Mouse (Mus musculus) heart, embryonic 15.5 days (tissue): Measurements from ENCODE around the gene Ube2e2. TPM values are rescaled to one million over a fixed set of nuclear protein-coding genes. Genes with fewer than 3 reads are reported as not detected.

Experiments used
- ATAC-seq: fragments of 200-750 bp; cut with Nextera tagmentation; replicated peaks from 2 replicates; pipeline ENCODE4 v1.8.0; 2017; ENCODE audit warnings: low read depth, moderate TSS enrichment; ENCODE audit not compliant: insufficient number of reproducible peaks, insufficient read depth, low FRiP score
- H3K27ac ChIP-seq: fragments of 300-500 bp; sonication (generic); 2 replicates; pipeline ENCODE4 v1.5.1; 2015; ENCODE audit warnings: mild to moderate bottlenecking, inconsistent platforms
- H3K27me3 ChIP-seq: fragments of 300-500 bp; sonication (generic); 2 replicates; pipeline ENCODE4 v1.6.1; 2015; ENCODE audit warnings: inconsistent platforms
- H3K36me3 ChIP-seq: fragments of 300-500 bp; sonication (generic); 2 replicates; pipeline ENCODE4 v1.6.1; 2015; ENCODE audit warnings: mild to moderate bottlenecking, inconsistent platforms
- H3K4me1 ChIP-seq: fragments of 300-500 bp; sonication (generic); replicated peaks from 2 replicates; pipeline ENCODE4 v1.6.1; 2015; ENCODE audit warnings: inconsistent platforms
- H3K4me2 ChIP-seq: fragments of 300-500 bp; sonication (generic); 2 replicates; pipeline ENCODE4 v1.6.1; 2015; ENCODE audit warnings: inconsistent platforms, mild to moderate bottlenecking, moderate library complexity
- H3K4me3 ChIP-seq: fragments of 300-500 bp; sonication (generic); 2 replicates; pipeline ENCODE4 v1.5.1; 2015; ENCODE audit warnings: mild to moderate bottlenecking, inconsistent platforms
- H3K9ac ChIP-seq: fragments of 300-500 bp; sonication (generic); 2 replicates; pipeline ENCODE4 v1.6.1; 2015; ENCODE audit warnings: mild to moderate bottlenecking, inconsistent platforms
- H3K9me3 ChIP-seq: fragments of 300-500 bp; sonication (generic); replicated peaks from 2 replicates; pipeline ENCODE4 v1.6.1; 2016; ENCODE audit warnings: inconsistent platforms
- WGBS: fragments of 180-500 bp; shearing (Covaris S2); methylation state at CpG from one replicate; pipeline ENCODE4 v1.1.7; 2015; ENCODE audit warnings: mixed read lengths; 5-methylcytosine and 5-hydroxymethylcytosine counted together
- polyA plus RNA-seq: library from polyadenylated mRNA; unstranded; fragments of >200 nt; fragmentation: Nextera tagmentation; extraction: Ambion mirVana; gene quantifications from 2 replicates; pipeline ENCODE4 v1.2.1, GENCODE M21; 2015

Gene Ube2e2
- polyA plus RNA-seq, 1 experiment from 2014 or later = 40.8 TPM

GRCm38 (mm10) chr14:18665267-18666024 is 228.6 kb downstream of the Ube2e2 start:
- Histone ChIP-seq H3K4me3 (no peak overlapping the region), H3K36me3 (no peaks in the 10 kb centered on the region), H3K9me3 (0 out of 2 replicates have a peak, but pooled peaks cover 5% of the 10 kb centered on the region), H3K27me3 (no peaks in the 10 kb centered on the region), H3K9ac (no peak overlapping the region), H3K4me2 (no peak overlapping the region), H3K27ac (no peak overlapping the region), H3K4me1 (peaks cover 3% of the 10 kb centered on the region)
- WGBS = 67% methylated on average over 1 of the region's 1 CpGs
- no peak for ATAC-seq

GRCm38 (mm10) chr14:18663666-18664065 is 230.4 kb downstream of the Ube2e2 start:
- no peaks in the 10 kb centered on the region for H3K27me3 ChIP-seq
- 74% methylated on average over 2 of the region's 2 CpGs for WGBS
- H3K9me3 ChIP-seq = 0 out of 2 replicates have a peak, but pooled peaks cover 5% of the 10 kb centered on the region
- ATAC-seq = no peak
- no peak overlapping the region for H3K27ac ChIP-seq
- peaks cover 3% of the 10 kb centered on the region for H3K4me1 ChIP-seq
- H3K4me3 ChIP-seq = no peak overlapping the region
- no peak overlapping the region for H3K4me2 ChIP-seq
- H3K36me3 ChIP-seq = no peaks in the 10 kb centered on the region
- H3K9ac ChIP-seq = no peak overlapping the region

GRCm38 (mm10) chr14:18657777-18658753 is 236.0 kb downstream of the Ube2e2 start:
- Histone ChIP-seq H3K4me3 (no peak overlapping the region), H3K4me1 (0 out of 2 replicates have a peak, but pooled peaks cover 2% of the 10 kb centered on the region), H3K9ac (no peak overlapping the region), H3K27me3 (no peaks in the 10 kb centered on the region), H3K9me3 (0 out of 2 replicates have a peak, but pooled peaks cover 5% of the 10 kb centered on the region), H3K36me3 (no peaks in the 10 kb centered on the region), H3K27ac (no peak overlapping the region), H3K4me2 (no peak overlapping the region)
- 65% methylated on average over 4 of the region's 4 CpGs for WGBS
- no peak for ATAC-seq

GRCm38 (mm10) chr14:18649123-18649675 is 244.9 kb downstream of the Ube2e2 start:
- 59% methylated on average over 2 of the region's 2 CpGs for WGBS
- ATAC-seq = no peak
- no peaks in the 10 kb centered on the region for H3K4me1 ChIP-seq

DNA sequence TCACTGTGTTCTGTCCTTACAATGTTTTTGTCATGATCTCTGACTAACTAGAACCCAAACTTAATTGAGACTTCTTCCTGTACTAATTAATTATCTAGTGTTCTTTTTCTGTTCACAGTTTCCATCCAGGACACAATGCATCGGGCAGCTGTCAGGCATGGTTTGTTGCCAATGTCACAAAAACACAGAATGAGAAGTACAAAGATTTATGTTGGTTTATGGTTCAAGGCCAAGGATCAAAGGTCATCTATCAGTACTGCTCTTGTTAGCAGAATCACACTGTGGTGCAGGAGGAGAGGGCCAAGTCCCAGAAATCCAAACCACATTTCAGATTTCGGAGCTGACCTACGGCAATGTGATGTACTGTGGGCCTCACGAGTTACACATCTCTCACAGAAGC is 252.4 kb downstream of the Ube2e2 start:
- no peak overlapping the region for H3K4me2 ChIP-seq
- 83% methylated on average over 4 of the region's 4 CpGs for WGBS
- H3K4me1 ChIP-seq = no peaks in the 10 kb centered on the region
- ATAC-seq = no peak
- no peaks in the 10 kb centered on the region for H3K36me3 ChIP-seq
- no peak overlapping the region for H3K27ac ChIP-seq
- H3K9me3 ChIP-seq = no peaks in the 10 kb centered on the region
- H3K4me3 ChIP-seq = no peak overlapping the region
- H3K9ac ChIP-seq = no peak overlapping the region
- no peaks in the 10 kb centered on the region for H3K27me3 ChIP-seq

More at GRCm38 (mm10) chr14:18649123-18649675, 244.9 kb downstream of the Ube2e2 start:
- no peak overlapping the region for H3K27ac ChIP-seq
- no peaks in the 10 kb centered on the region for H3K9me3 ChIP-seq
- H3K9ac ChIP-seq = no peak overlapping the region
- H3K27me3 ChIP-seq = no peaks in the 10 kb centered on the region
- H3K36me3 ChIP-seq = no peaks in the 10 kb centered on the region
- no peak overlapping the region for H3K4me2 ChIP-seq
- no peak overlapping the region for H3K4me3 ChIP-seq

DNA sequence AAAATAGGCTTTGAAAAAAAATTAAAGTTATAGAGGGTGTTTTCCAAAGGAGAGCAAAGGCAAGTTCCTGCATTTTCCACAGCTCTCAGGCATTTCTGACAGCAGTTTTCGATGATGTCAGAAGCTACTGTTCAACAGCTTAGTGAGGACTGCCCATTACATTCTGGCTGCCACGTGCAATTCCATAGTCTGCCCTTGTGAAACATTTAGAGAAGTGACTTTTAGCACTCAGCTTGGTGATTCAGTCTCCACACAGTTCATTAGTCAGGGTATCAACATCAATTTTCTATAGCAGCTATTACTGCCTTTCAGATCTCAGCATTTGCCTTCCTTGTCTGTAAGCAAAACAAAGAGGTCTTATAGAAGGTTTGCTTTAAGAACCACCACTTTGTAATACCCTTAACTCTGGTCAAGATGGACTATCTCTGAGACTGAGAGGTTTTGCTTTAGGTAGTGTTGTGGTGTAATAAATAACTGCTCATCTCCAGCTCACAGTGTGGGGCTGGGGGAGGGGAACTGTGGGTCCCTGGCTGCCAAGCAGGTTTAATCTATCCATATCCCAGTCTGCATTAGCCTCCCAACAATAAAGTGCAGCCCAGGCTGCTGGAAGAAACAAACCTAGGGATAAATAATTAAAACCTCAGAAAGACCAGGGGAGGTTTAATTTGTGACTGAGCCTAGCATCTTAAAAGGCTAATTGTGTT is 255.2 kb downstream of the Ube2e2 start:
- no peaks in the 10 kb centered on the region for H3K36me3 ChIP-seq
- no peak overlapping the region for H3K27ac ChIP-seq
- H3K4me1 ChIP-seq = no peaks in the 10 kb centered on the region
- WGBS = 49% methylated on average over 2 of the region's 2 CpGs
- no peak overlapping the region for H3K9ac ChIP-seq
- no peak overlapping the region for H3K4me2 ChIP-seq
- H3K9me3 ChIP-seq = no peaks in the 10 kb centered on the region
- H3K4me3 ChIP-seq = no peak overlapping the region
- no peak for ATAC-seq
- no peaks in the 10 kb centered on the region for H3K27me3 ChIP-seq

GRCm38 (mm10) chr14:18637739-18638138 is 256.3 kb downstream of the Ube2e2 start:
- no peaks in the 10 kb centered on the region for H3K27me3 ChIP-seq
- H3K36me3 ChIP-seq = no peaks in the 10 kb centered on the region
- H3K9me3 ChIP-seq = no peaks in the 10 kb centered on the region
- 88% methylated on average over 1 of the region's 1 CpGs for WGBS
- H3K27ac ChIP-seq = no peak overlapping the region
- H3K4me3 ChIP-seq = no peak overlapping the region
- no peak overlapping the region for H3K4me2 ChIP-seq
- no peak for ATAC-seq
- no peak overlapping the region for H3K9ac ChIP-seq
- H3K4me1 ChIP-seq = peaks cover under 1% of the 10 kb centered on the region; the same call in 1 of the 2 replicates

GRCm38 (mm10) chr14:18628170-18628569 is 265.9 kb downstream of the Ube2e2 start:
- 65% methylated on average over 1 of the region's 1 CpGs for WGBS
- H3K4me3 ChIP-seq = no peak overlapping the region
- no peak overlapping the region for H3K9ac ChIP-seq
- H3K36me3 ChIP-seq = no peaks in the 10 kb centered on the region
- no peak overlapping the region for H3K4me2 ChIP-seq
- H3K4me1 ChIP-seq = peaks cover 5% of the 10 kb centered on the region; the same call in 1 of the 2 replicates
- no peak for ATAC-seq
- no peaks in the 10 kb centered on the region for H3K9me3 ChIP-seq
- no peak overlapping the region for H3K27ac ChIP-seq
- H3K27me3 ChIP-seq = no peaks in the 10 kb centered on the region

DNA sequence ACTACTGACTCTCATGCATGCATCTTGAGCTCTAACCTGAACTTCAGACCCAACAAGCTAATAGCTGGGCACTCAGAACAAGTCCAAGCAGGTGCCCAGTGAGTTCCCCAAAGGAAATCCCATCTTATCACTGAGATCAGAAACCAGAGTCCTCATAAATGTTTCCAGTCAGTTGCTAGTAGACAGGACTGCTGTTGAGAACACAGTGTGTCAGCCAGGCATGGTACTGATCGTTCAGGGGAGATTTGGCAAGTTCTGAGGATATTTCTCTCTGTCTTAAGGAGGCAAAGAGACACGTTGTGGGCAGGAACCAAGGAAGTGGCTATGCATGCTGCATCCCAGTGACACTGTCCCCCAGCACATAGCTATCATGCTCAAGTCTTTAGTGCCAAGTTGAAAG is 275.5 kb downstream of the Ube2e2 start:
- H3K9me3 ChIP-seq = no peaks in the 10 kb centered on the region
- no peaks in the 10 kb centered on the region for H3K4me1 ChIP-seq
- no peaks in the 10 kb centered on the region for H3K36me3 ChIP-seq
- H3K27me3 ChIP-seq = no peaks in the 10 kb centered on the region
- WGBS = 46% methylated on average over 2 of the region's 2 CpGs
- no peak overlapping the region for H3K9ac ChIP-seq
- H3K4me3 ChIP-seq = no peak overlapping the region
- H3K4me2 ChIP-seq = no peak overlapping the region
- no peak overlapping the region for H3K27ac ChIP-seq
- ATAC-seq = no peak

GRCm38 (mm10) chr14:18601927-18602326 is 292.1 kb downstream of the Ube2e2 start:
- Histone ChIP-seq H3K27me3 (no peaks in the 10 kb centered on the region), H3K27ac (no peak overlapping the region), H3K4me1 (no peaks in the 10 kb centered on the region), H3K4me2 (no peak overlapping the region), H3K36me3 (no peaks in the 10 kb centered on the region), H3K9ac (no peak overlapping the region), H3K4me3 (no peak overlapping the region), H3K9me3 (no peaks in the 10 kb centered on the region)
- 75% methylated on average over 1 of the region's 1 CpGs for WGBS
- ATAC-seq = no peak
